Mouse (Mus musculus) gastrocnemius, adult 18-20 months (tissue): ENCODE data around the gene Zfp219. TPM values are rescaled to one million over a fixed set of nuclear protein-coding genes. Genes with fewer than 3 reads are reported as not detected.

ENCODE experiments used
- DNase-seq: peaks from one replicate; pipeline ENCODE4 v3.0.0; 2021; ENCODE audit warnings: low spot score
- total RNA-seq, 2 experiments: library from RNA; stranded (reverse); gene quantifications; 2 replicates each; pipeline ENCODE4 v1.2.3; 2021

The Zfp219 gene
- total RNA-seq, 2 experiments from 2014 or later: 11.1 to 14.4 TPM

DNA sequence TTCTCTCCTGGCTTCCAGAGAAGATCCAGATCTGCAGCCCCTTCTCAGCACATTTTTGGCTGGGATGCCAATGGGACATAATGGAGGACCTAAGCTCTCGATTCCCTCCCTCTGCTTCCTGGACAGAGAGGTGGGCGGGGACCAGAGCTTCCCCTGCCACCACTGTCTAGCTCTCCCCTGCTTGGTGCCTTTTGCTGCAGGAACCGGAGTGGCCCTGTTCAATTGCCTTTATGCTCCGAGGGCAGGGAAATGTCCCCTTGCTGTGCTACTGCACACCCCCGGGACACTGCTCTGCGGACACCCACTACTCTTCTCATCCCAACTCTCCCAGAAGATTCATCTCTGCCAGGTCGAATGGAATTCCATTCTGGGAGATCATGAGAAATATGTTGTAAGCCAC, 15.4 kb downstream of the Zfp219 start:
- no peak for DNase-seq

GRCm38 (mm10) chr14:52003981-52004495, 16.5 kb downstream of the Zfp219 start:
- no peak for DNase-seq

- DNase-seq: no peak
These were observed 23.1 kb downstream of the Zfp219 start for GRCm38 (mm10) chr14:51997483-51997882.

GRCm38 (mm10) chr14:51996866-51997265, 23.7 kb downstream of the Zfp219 start:
- DNase-seq: no peak

- DNase-seq: no peak
These were observed 24.2 kb downstream of the Zfp219 start for GRCm38 (mm10) chr14:51996231-51996841.

DNA sequence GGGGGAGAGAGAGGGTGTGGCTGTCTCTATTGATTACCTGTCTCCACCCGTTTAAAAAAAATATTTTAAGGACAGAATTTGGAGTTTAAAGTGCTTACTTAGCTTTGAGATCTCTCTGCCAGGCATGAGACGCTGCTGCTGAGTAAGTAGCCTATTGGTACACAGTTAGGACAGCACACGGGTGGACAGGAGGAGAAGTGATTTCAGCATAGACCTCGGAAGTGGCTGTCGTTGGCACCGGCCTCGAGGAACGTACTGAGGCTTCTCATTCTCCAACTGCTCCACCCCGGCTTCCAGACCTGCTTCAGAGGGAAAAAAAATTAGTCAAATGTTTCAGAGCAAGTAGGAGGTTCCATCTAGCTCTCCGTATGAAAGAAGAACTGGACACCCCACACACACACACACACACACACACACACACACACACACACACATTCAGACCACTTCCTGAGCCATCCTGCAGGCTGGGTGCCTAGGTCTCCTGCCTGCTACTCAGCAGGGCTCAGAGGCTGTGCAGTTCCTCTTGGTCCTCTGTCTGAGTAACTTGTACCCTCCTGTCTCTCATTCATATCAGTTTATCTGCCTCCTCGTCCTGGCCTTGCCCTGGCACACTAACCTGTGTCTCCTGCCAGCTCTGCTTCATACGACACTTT, 25.2 kb downstream of the Zfp219 start:
- no peak for DNase-seq

DNA sequence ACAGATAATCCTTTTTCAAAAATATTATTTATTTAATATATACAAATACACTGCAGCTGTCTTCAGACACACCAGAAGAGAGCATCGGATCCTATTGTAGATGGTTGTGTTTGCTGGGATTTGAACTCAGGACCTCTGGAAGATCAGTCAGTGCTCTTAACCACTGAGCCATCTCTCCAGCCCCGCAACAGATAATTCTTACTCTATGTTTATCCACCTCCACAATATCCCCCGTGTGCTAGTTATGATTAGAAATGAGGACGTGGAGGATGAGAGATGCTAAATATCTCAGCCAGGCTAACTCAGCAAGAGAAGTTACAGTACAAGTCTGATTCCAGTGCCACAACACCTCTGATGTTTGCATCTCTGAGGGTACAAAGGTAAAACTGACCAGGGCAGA, 26.1 kb downstream of the Zfp219 start:
- DNase-seq: no peak

GRCm38 (mm10) chr14:51989461-51989970, 31.0 kb downstream of the Zfp219 start:
- DNase-seq: no peak

DNA sequence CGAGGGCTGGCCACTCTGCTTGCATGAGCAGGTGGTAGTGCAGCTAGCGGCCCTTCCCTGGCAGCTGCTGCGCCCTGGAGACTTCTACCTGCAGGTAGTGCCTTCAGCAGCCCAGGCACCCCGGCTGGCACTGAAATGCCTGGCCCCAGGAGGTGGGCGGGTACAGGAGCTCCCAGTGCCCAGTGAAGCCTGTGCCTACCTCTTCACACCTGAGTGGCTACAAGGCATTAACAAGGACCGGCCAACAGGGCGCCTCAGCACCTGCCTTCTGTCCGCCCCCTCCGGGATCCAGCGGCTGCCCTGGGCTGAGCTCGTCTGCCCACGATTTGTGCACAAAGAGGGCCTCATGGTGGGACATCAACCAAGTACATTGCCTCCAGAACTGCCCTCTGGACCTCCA, 31.8 kb downstream of the Zfp219 start:
- DNase-seq: no peak

- no peak for DNase-seq
These were observed 33.4 kb downstream of the Zfp219 start for GRCm38 (mm10) chr14:51987177-51987576.

DNA sequence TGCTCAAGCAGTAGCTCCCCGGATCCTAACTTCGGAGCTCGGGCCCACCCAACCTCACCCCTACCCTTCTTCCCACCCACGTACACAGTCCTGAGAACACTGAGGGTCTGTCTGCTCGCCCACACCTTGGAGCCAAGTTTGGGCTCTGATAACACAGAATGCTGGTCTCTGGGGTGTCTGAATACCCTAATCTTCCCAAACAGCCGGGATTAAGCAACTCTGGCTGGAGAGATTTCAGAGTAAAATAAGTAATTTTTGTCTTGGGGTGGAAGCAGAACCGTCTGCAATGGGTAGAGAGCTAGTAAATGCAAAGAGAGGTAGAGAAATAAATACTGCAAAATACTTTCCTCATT, 34.4 kb downstream of the Zfp219 start:
- no peak for DNase-seq

- peak; percentile 86 for DNase-seq
These were observed 35.0 kb downstream of the Zfp219 start for GRCm38 (mm10) chr14:51985301-51986152.

DNA sequence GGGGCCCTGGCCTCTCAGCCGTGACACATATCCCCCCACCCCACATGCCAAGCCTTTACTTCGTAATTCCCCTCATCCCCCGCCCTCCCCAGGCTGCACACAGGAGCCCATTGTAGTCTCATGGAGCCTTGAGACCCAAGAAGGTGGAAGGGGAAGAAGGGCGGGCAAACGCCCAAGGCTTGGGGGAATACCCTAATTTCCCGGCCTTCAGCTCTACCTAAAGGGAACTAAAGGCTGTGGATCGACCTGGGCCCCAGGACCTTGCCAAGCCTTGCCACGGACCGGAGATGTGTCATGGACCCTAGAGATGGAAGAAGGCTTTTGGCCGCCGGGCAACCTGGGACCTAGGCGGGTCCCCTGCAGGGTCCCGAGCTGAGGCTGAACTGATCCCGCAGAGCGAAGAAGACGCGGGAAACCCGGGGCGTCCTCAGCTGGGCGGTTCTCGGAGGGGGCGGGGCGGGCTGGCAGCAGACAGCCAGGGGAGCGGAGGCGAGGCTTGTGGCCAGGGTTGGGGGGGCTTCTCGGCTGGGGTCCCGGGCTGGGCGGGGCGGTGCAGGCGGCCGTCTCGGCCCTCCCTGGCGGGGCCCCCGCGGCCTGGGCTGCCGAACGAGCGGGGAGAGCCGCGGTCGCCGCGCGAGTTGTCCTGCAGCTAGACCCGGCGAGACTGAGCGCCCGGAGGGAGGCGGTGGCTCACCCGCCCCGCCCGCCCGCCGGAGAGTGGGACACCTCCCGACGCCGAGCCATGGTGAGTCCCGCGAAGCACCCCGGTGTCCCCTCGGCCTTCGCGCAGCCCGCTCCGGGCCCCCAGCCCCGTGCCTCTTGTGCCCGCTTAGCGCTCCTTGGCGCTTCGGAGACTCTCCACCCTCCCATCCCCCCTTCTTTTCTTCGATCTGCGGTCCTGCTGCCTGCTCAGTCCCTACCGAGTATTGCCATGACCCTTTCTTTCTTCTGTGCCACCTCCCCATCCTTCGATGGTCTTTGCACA, 36.0 kb downstream of the Zfp219 start, which contains the start of gene Arhgef40:
Gene Arhgef40, plus strand, starts transcription at position 473 of the 985 bp plus-strand sequence.
- peak; percentile 63 for DNase-seq

DNA sequence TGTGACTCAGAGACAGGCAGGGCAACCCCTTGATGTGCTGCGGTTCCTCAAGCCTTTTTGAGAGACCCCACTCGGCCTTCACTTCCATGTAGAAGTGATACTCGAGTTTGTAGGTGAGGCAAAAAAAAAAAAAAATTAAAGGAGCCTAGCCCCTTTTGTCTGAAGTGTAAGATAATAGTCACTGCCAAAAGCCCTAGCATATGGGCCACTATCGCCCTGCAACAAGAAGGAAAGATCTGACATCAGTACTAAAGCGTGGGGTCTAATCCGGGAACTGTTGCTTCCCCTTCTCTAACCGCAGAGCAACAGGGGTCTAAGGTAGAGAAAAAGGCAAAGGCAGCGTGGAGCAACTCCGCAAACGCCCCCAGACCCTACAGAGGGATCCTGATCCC, 36.7 kb downstream of the Zfp219 start:
- DNase-seq: no peak

DNA sequence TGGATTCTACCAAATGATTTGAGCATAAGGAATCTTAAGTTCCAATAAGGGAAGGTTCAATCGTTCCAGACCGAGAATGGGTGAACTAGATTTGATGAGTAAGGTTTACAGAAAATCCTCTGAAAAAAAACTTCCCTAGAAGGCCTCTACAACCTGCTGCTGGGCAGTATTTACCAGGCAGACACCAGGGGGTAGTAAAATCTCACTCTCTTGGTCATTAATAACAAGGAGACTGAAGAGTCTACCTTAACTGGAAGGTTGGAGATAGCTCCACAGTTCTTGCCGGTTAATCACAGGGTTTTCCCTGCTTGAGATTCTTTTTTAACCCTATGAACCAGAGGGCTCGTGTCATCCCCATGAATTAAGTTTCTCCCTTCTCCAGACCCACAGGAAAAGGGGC, 37.3 kb downstream of the Zfp219 start:
- no peak for DNase-seq

DNA sequence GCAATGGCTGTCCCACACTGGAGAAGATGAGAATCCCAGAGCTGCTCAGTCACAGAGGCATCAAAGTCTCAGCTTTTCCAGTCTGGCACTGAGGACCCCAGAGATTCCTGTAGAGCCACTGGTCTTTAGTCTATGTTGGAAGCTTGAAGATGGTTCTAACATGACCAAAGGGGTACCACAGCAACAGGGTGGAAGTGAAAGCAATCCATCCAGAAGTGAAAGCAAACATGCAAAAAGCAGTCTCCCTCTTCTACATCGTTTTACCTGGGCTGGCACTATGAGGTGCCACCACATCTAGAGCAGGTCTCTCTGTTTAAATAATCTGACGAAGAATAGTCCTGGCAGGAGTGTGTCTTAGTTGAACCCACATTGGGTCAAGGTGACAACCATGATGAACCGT, 41.3 kb downstream of the Zfp219 start:
- DNase-seq: no peak

DNA sequence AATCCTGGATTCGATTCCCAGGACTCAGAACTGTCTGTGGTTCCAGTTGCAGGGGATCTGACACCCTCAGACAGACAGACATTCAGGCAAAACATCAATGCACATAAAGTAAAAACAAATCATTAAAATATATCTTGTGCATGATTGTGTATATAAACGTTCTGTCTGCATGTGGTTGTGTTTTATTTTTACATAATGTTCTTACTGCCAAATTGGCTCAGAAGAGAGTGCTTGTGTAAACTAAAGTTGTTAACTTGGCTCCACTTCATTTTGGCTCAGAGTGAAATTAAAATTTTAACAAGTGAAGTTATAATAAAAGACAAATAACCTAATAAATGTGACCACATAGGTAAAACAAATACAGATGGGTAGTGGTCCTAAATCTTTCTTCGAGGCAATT, 53.1 kb downstream of the Zfp219 start:
- no peak for DNase-seq

GRCm38 (mm10) chr14:51960316-51960715, 60.2 kb downstream of the Zfp219 start:
- DNase-seq: no peak
